Mouse (Mus musculus) small intestine, adult 10 weeks (tissue): ENCODE measurements around the gene Rgs21. TPM values are rescaled to one million over a fixed set of nuclear protein-coding genes. Genes with fewer than 3 reads are reported as not detected.

Experiments
- polyA plus RNA-seq: library from polyadenylated mRNA; stranded (reverse); fragments of 350-450 nt; fragmentation: Illumina TruSeq; extraction: RNeasy Lipid Tissue Mini Kit (QIAGEN cat#74804); gene quantifications from one replicate; pipeline ENCODE4 v1.2.3, GENCODE M21; 2014; ENCODE audit warnings: low replicate concordance

Gene Rgs21
- polyA plus RNA-seq = not detected

DNA sequence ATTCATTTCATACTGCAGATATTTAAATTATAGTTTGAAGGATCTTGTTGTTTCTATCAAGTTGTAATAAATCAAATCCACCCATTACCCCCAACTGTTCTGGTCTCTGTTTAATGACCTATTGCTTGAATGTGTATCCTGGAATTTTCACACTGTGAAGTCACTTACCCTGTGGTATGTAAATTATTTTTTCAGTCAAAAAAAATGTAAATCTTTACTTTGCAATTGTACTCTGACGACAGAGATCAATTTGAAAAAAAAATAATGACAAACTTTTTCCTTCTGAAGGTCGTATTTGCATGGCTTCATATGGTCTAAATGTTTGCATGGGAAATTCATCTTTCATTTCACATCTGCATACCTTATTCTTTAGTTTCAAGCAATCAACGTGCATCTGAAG lies at the start of gene Rgs21:
Rgs21 (minus strand) TSS at position 101 of the 400 bp plus-strand sequence.

Other genes starting within 250 kb of the Rgs21 start
- gene Rgs18, start 207.8 kb upstream of the Rgs21 start, polyA plus RNA-seq = 1.6 TPM